Mouse (Mus musculus): ENCODE results near the gene Gbp4. TPM values are rescaled to one million over a fixed set of nuclear protein-coding genes. Genes with fewer than 3 reads are reported as not detected.
"Not testable (repeated sequence)": the region's sequence is repeated elsewhere in the genome, so short reads cannot be mapped to it uniquely, and the experiment has no call there.

Gene Gbp4
- polyA plus RNA-seq (2015; fragmentation: Nextera tagmentation; extraction: Ambion mirVana), result 0.59 and 0.79 TPM in 2 replicates

- H3K27me3 ChIP-seq; H3K4me2 ChIP-seq (replicated peaks); H3K9me3 ChIP-seq; H3K4me1 ChIP-seq; H3K27ac ChIP-seq; H3K9ac ChIP-seq; ATAC-seq (ENCODE audit: low FRiP score, low read depth); H3K36me3 ChIP-seq; H3K4me3 ChIP-seq: not testable (repeated sequence)
- 28% methylated on average over 2 of the region's 2 CpGs for WGBS
These were observed at the start of gene Gbp4, which contains the start of the genes Gbp9 and Gbp8 for GRCm38 (mm10) chr5:105139409-105140088. TSS of gene Gbp4 (minus strand) at chr5:105139586. TSS of gene Gbp9 (minus strand) at chr5:105139539. TSS of gene Gbp8 (minus strand) at chr5:105139540.

GRCm38 (mm10) chr5:105181446-105181845, 42.1 kb upstream of the Gbp4 start:
- Histone ChIP-seq H3K4me2 (replicated peaks) (no peak overlapping the region), H3K27me3 (no peaks in the 10 kb centered on the region), H3K4me1 (no peaks in the 10 kb centered on the region), H3K4me3 (no peak overlapping the region), H3K9ac (no peak overlapping the region), H3K9me3 (no peaks in the 10 kb centered on the region), H3K27ac (no peak overlapping the region), H3K36me3 (no peaks in the 10 kb centered on the region)
- no peak for ATAC-seq (ENCODE audit: low FRiP score, low read depth)

- H3K9ac ChIP-seq, result no peak overlapping the region
- no peaks in the 10 kb centered on the region for H3K36me3 ChIP-seq
- no peak overlapping the region for H3K4me3 ChIP-seq
- no peaks in the 10 kb centered on the region for H3K4me1 ChIP-seq
- 83% methylated on average over 5 of the region's 5 CpGs for WGBS
- no peak for ATAC-seq (ENCODE audit: low FRiP score, low read depth)
- H3K27ac ChIP-seq, result no peak overlapping the region
- no peaks in the 10 kb centered on the region for H3K27me3 ChIP-seq
- no peak overlapping the region for H3K4me2 ChIP-seq (replicated peaks)
- no peaks in the 10 kb centered on the region for H3K9me3 ChIP-seq
These were observed 17.2 kb upstream of the Gbp4 start for GRCm38 (mm10) chr5:105156582-105156981.

DNA sequence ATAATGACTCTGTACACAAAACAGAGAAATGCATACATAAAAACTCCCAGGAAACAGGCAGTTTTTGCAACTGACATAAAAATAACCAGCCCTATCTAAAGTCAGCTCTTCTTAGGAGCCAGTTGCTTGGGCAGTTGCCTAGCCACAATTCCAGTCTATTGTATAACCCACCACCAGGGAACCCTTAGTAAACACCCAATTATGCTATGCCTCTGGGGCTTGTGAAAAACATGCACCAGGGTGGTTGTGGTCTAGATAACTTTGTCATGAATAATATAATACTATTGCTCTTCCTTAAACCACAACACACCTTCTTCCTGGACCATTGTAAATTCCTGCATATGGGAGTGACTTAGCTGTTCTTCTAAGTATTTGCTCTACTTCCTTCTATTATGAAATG, 14.7 kb upstream of the Gbp4 start:
- H3K9me3 ChIP-seq, result no peaks in the 10 kb centered on the region
- H3K9ac ChIP-seq, result no peak overlapping the region
- H3K27me3 ChIP-seq, result no peaks in the 10 kb centered on the region
- no peak overlapping the region for H3K27ac ChIP-seq
- no peaks in the 10 kb centered on the region for H3K36me3 ChIP-seq
- no peaks in the 10 kb centered on the region for H3K4me1 ChIP-seq
- H3K4me2 ChIP-seq (replicated peaks), result no peak overlapping the region
- no peak for ATAC-seq (ENCODE audit: low FRiP score, low read depth)
- H3K4me3 ChIP-seq, result no peak overlapping the region

DNA sequence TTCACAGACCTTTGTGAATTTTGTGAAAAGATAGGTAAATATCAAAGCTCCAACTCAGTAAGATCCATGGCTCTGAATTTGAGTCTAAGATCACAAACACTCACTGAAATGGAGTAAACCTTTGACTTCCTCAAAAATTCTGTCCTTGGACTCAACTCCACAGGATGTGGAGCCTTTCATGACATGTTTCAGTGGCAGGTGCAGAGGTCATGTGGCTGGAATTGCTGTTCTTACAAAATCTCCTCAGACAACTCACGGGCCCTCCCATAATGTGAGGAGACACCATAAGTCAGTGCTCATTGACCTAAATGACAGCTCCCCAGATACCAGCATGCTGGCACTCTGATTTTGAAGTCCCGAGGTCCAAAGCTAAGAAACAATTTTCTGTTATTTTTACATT, 8.7 kb upstream of the Gbp4 start:
- not testable (repeated sequence) for H3K4me3 ChIP-seq; ATAC-seq (ENCODE audit: low FRiP score, low read depth); H3K4me1 ChIP-seq; H3K27me3 ChIP-seq; H3K27ac ChIP-seq; H3K36me3 ChIP-seq; H3K4me2 ChIP-seq (replicated peaks); H3K9ac ChIP-seq; H3K9me3 ChIP-seq
- WGBS, result 69% methylated on average over 2 of the region's 2 CpGs

DNA sequence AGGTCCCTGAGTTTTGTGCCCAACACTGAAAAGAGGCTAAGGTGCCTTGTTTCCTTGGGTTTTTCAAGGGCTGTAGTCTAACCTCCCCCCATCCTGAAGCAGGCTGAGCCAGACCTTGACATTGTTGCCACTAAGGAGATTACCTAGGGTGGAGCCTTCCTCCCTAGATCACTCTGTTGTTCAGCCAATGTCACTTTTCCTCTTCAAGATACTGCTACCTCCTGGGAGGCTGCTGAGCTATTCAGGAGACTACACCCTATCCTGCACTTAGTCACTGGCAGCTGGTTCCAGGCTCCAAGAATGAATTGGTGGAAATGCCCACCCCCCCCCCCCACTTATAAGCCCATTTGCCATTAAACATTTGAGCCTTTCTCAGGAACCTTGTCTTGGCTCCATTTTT, 7.1 kb upstream of the Gbp4 start:
- Histone ChIP-seq H3K4me3 (no peak overlapping the region), H3K9ac (no peak overlapping the region), H3K27ac (no peak overlapping the region), H3K36me3 (no peaks in the 10 kb centered on the region), H3K4me1 (no peaks in the 10 kb centered on the region), H3K9me3 (no peaks in the 10 kb centered on the region), H3K27me3 (no peaks in the 10 kb centered on the region), H3K4me2 (replicated peaks) (no peak overlapping the region)
- no peak for ATAC-seq (ENCODE audit: low FRiP score, low read depth)

GRCm38 (mm10) chr5:105145731-105146130, 6.3 kb upstream of the Gbp4 start:
- not testable (repeated sequence) for ATAC-seq (ENCODE audit: low FRiP score, low read depth); H3K9ac ChIP-seq; H3K4me2 ChIP-seq (replicated peaks); H3K9me3 ChIP-seq; H3K27me3 ChIP-seq; H3K27ac ChIP-seq; H3K4me1 ChIP-seq; H3K36me3 ChIP-seq; H3K4me3 ChIP-seq
- 58% methylated on average over 3 of the region's 3 CpGs for WGBS

GRCm38 (mm10) chr5:105140089-105140810, 864 bp upstream of the Gbp4 start:
- H3K4me1 ChIP-seq; ATAC-seq (ENCODE audit: low FRiP score, low read depth); H3K4me2 ChIP-seq (replicated peaks); H3K27me3 ChIP-seq; H3K9me3 ChIP-seq; H3K27ac ChIP-seq; H3K36me3 ChIP-seq; H3K4me3 ChIP-seq; H3K9ac ChIP-seq: not testable (repeated sequence)
- 74% methylated on average over 2 of the region's 2 CpGs for WGBS

DNA sequence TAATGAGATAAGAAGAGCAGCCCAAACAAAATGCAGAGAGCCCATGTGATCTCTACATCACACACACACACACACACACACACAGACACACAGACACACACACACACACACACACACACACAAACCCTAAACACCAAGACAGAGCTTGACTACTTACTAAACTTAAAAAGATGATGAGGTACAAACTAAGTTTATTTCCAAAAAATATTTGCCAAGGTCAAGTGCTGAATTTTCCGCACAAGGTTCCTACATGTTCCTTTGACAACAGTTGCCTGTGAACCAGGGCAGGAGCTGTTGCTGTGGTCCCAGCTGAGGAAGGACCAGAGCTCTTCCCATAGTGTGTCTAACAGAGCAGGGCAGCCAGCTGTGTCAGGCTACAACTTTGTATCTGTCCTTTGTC, 480 bp downstream of the Gbp4 start:
- Histone ChIP-seq H3K4me1 (no peaks in the 10 kb centered on the region), H3K36me3 (no peaks in the 10 kb centered on the region), H3K9me3 (no peaks in the 10 kb centered on the region), H3K27me3 (no peaks in the 10 kb centered on the region), H3K4me3 (no peak overlapping the region), H3K4me2 (replicated peaks) (no peak overlapping the region), H3K9ac (no peak overlapping the region), H3K27ac (no peak overlapping the region)
- ATAC-seq (ENCODE audit: low FRiP score, low read depth), result no peak
- 69% methylated on average over 1 of the region's 1 CpGs for WGBS

DNA sequence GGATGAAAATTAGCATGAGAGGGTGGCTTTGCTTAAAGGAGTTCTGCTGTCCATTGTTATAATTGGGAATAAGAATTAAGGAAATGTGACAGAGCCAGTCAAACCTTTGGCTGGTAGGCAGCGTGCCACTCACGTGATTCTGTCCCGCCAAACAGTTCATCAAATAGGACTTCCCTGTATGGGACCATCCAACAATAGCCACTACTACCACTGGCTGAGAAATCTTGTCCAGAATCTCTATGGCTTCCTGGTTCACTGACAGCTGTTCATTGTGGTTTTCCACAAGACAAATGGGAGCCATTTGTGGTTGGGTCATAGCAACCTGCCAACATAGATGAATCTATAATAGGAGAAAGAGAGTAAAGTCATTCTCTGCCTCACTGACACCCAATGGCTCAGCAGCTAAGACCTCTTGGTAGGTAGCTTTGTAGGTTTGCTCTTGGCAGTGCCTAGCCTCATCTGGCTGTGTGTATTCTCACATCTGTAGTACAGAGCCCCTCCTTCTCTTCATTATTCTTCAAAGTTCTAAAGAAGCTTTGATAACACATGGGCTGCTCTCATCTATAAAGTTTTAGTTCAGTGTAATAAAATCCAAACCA, 2.6 kb downstream of the Gbp4 start:
- not testable (repeated sequence) for H3K9ac ChIP-seq; H3K36me3 ChIP-seq; ATAC-seq (ENCODE audit: low FRiP score, low read depth); H3K4me1 ChIP-seq; H3K27me3 ChIP-seq; H3K9me3 ChIP-seq; H3K4me3 ChIP-seq; H3K27ac ChIP-seq; H3K4me2 ChIP-seq (replicated peaks)
- WGBS, result 93% methylated on average over 3 of the region's 3 CpGs

- WGBS, result 80% methylated on average over 6 of the region's 6 CpGs
- not testable (repeated sequence) for H3K36me3 ChIP-seq
These were observed 17.7 kb downstream of the Gbp4 start for GRCm38 (mm10) chr5:105121731-105122130.

DNA sequence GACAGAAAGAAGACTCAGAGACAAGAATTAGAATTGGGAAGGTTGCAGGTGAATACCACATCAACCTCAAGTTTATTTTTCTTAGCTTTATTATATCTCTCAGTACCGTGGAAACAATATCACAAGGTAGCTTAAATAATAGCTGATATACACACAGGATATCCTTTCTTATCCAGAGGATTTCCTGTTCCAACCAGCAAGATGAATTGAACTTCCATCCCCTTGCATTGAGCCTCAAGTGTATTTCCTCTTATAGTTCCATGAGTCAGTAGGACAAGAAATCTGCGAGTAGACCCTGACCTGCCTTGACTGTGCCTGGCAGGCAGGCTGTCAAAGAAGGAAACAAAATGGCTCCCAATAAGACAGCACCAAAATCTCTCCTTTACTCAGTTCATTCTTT, 23.6 kb downstream of the Gbp4 start:
- no peak overlapping the region for H3K9ac ChIP-seq
- H3K4me1 ChIP-seq, result no peaks in the 10 kb centered on the region
- H3K27me3 ChIP-seq, result no peaks in the 10 kb centered on the region
- H3K4me3 ChIP-seq, result no peak overlapping the region
- H3K36me3 ChIP-seq, result no peaks in the 10 kb centered on the region
- H3K4me2 ChIP-seq (replicated peaks), result no peak overlapping the region
- ATAC-seq (ENCODE audit: low FRiP score, low read depth), result no peak
- 88% methylated on average over 2 of the region's 2 CpGs for WGBS
- H3K27ac ChIP-seq, result no peak overlapping the region
- no peaks in the 10 kb centered on the region for H3K9me3 ChIP-seq

More at GRCm38 (mm10) chr5:105121731-105122130, 17.7 kb downstream of the Gbp4 start:
- not testable (repeated sequence) for H3K4me3 ChIP-seq; H3K27me3 ChIP-seq; ATAC-seq (ENCODE audit: low FRiP score, low read depth); H3K9ac ChIP-seq; H3K4me1 ChIP-seq; H3K27ac ChIP-seq; H3K9me3 ChIP-seq; H3K4me2 ChIP-seq (replicated peaks)

Data from limb, embryonic 13.5 days (tissue).